Mouse (Mus musculus): ENCODE measurements around the gene Zfp952.
"Not testable (repeated sequence)": the region's sequence is repeated elsewhere in the genome, so short reads cannot be mapped to it uniquely, and the experiment has no call there.

The Zfp952 gene

DNA sequence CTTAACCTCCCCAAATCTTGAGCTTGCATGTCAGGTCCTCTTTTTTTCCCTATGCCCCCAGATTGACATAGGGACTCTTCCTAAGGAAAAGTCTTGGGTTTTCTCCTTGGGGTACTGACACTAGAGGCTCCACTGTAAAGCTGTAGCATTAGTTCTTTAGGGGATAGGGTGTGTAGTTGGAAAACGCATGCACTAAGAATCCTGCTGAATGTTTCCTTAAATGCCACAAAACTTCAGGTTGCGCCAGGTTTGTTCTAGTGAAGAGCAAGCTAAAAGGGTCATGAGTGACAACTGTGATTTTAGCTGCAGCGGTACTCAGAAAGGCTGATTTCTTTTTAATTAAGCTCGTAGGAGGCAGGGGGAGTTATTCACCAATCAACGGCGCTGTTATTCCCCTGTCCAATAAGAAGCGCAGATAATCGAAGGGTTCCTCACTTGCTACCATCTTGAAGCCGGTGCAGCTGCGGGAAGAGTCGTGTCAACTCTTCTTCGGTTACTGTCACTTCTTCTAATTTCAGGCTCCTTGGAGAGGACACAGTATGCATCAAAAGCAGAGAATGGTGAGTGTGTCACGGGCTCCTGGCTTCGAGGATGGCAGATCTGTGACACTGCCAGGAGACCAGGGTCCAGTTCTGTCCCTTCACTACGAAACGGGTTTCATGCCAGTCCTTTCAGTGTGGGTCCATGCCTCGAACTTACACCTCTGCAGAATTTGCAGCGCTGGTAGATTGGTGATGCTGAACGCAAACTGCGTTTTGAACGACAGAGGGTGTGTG lies at the start of gene Zfp952:
Zfp952 (plus strand) TSS at position 431 of the 776 bp plus-strand sequence.
- peak; percentile 82 to 88 for DNase-seq (ENCODE audit: low spot score in 2 of 2)

DNA sequence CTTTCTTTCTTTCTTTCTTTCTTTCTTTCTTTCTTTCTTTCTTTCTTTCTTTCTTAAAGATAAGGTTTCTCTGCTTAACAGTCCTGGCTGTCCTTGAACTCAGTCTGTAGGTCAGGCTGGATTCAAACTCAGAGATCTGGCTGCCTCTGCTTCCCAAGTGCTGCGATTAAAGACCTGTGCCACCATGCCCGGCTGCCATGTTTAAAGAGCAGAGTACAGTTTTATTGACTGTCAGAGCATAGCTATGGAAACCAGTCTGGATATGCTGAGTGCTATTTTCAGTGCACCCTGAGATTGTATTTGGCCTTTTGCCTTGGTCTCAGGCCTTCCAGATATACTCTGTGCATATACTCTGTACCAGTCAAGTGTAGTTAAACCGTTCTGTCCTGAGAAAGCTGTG lies 49.3 kb upstream of the Zfp952 start:
- no peak for DNase-seq (ENCODE audit: low spot score in 2 of 2)

DNA sequence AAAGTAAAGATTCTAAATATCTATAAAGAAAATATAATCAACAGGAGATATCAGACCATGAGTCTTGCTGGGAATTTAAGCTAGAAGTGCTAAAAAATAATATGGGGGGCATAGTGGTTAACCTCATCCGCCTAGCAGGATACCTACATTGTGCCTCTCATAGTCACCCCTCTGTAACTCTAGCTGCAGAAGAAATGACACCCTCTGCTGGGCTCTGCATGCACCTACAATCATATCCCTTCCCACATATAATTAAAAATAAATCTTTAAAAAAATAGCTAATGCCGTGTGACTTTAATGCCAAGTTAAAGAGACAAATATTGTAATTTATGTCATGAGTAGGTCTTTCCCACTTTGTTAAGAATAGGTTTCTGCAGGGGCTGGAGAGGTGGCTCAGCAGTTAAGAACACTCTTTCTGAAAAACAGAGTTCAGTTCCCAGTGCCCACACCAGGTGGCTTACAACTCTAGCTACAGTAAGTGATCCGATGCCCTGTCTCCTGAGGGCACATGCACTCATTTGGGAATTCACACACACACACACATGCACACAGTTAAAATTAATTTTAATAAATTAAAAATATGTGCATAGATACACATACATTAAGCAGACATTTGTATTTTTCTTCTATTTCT lies 48.4 kb upstream of the Zfp952 start:
- DNase-seq (ENCODE audit: low spot score in 2 of 2), result no peak

DNA sequence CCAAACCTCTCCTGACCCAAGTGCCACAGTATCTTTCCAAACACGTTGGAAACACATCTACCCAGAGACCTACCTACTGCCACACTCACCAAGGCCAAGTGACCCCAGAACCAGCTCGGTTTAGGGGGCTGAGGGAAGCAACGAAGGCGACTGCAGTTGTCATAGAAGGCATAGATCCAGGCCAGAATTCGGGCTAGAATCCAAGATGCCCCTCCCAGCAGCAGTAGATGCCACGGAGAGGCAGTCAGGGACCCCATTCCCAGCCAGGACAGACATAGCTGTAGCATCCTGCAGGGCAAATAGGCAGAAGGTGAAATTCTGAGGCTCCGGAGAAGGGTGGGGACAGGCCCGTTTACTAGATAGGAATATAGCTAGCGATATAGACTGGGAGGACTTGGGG lies 46.2 kb upstream of the Zfp952 start:
- no peak for DNase-seq (ENCODE audit: low spot score in 2 of 2)

DNA sequence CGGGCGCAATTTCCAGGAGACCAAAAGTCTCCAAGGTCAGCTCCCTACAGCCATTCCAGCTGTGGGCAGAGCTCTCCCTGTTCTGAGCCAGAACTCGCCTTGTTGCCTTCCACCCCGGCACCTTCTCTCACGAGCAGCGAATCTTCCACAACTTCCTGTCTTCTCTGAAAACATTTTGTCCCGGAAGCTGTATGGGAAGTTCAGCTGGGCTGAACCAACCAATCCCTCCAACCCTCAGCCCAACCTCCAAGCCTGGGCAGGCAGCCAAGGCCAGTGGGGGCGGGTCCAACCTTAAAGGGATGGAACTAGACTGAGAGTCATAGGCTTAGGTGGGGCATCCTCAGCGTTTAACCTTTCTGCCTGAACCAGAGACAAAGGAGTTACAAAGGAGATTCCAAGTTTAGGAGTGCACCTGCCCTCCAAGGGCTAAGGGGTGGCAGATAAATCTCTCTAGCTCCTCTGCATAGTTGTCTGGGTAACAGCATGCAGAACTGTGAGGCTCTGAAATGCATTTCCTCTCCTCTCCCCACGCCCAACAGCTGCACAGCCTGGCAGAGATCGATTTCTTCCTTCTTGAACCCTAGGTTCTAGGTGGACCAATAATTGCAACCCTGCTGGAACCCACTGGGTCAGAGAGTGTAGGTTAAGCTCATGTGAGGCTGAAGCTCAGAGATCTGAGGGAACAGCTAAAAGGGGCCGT lies 45.6 kb upstream of the Zfp952 start, which contains the start of gene Cyp4f13:
Cyp4f13 (minus strand) TSS at position 188 of the 700 bp plus-strand sequence.
- peak; percentile 91 to 92 for DNase-seq (ENCODE audit: low spot score in 2 of 2)

DNA sequence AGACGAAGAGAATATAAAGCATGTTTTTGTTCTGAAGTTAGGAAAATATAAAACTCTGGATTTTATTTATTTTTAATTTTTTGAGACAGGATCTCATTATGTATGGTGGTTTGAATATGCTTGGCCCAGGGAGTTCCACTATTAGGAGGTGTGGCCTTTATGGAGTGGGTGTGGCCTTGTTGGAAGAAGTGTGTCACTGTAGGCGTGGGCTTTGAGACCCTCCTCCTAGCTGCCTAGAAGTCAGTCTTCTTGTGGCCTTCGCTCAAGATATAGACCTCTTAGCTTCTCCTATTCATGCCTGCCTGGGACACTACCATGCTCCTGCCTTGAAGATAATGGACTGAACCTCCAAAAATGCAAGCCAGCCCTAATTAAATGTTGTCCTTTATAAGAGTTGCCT lies 42.8 kb upstream of the Zfp952 start:
- no peak for DNase-seq (ENCODE audit: low spot score in 2 of 2)

DNA sequence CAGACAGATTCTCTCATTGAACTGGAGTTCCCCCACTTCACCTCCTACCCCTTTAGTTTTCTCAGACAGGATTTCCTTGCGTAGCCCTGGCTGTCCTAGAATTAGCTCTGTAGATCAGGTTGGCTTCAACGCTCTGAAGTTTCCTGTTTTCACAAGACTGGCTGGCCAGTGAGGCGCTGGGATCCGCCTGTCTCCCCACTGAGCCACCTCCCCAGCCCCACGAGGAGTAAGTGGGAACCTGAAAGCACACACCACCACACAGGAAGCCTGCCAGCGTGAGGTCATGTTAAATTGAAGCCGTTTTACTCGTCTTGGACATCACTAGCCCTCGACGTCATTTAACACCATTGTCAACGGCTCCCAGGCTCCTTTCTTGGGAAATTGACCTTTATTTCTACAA lies 41.9 kb upstream of the Zfp952 start:
- no peak for DNase-seq (ENCODE audit: low spot score in 2 of 2)

DNA sequence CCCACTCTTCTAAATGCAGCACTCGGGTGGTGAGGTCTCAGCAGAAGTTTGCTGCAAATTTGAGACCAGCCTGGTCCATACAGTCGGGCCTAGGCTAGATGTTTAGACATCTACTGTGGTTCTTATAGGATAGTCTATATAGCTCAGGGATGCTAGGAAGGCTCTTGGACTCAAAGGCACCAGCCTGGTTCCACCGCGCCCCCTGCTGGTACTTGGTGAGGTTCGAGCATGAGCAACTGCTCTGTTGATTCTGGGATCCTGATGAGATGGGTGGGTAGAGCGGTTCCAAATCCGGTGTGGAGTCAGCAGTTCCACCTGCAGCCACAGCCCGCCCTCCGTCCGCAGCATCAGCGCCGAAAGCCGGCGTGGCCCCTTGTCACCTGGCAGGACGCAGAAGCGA lies 41.5 kb upstream of the Zfp952 start:
- peak; percentile 44 to 78 for DNase-seq (ENCODE audit: low spot score in 2 of 2)

DNA sequence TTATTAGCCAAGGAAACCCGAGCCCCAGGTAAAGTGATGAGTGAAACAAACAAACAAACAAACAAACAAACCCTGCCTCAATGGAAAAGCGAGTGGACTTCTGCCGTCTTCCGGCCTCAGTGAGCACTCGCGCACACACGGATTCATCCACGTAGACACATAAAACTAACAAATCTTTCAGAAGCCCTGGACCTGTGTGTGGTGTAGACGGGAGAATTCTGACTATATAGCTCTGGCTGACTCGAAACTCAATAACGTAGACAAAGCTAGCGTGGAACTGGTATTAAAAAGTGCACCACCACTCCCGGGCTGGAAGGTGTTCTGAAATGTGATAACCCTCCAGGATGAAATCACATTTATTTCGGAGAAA lies 27.7 kb upstream of the Zfp952 start:
- DNase-seq (ENCODE audit: low spot score in 2 of 2), result no peak

DNA sequence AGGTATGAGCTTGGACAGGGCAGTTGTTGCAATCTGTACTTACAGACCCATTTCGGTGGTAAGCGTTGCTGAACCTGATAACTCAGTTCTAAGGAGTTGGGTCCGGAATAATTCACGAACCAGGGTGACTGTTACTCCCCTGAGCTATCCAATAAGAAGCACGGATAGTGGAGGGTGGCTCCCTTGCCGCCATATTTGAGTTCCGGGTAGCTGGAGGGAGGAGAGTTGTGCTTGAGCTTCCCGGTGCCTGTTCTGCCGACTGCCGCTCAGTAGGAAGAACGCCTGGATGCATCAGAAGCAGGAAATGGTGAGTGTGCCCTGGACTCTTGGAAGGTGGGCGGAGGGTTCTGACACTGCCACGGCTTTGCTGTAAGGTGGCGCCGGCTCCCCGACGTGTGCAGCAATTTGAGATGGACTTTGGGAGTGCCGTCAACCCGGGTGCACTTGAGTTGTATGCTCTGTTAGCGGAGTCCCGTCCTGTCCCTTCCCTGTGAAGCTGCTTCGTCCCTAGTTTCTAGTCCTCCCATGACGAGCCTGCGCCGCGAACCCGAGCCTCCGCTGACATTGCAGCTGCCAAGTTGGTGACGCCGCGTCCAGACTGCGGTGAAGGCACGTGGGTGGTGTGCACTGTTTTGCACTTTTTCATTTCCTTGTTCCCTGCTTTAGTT lies 27.2 kb upstream of the Zfp952 start, which contains the start of gene Zfp472:
Zfp472 (plus strand) TSS at position 192 of the 668 bp plus-strand sequence.
- DNase-seq (ENCODE audit: low spot score in 2 of 2), result peak; percentile 85 to 89

DNA sequence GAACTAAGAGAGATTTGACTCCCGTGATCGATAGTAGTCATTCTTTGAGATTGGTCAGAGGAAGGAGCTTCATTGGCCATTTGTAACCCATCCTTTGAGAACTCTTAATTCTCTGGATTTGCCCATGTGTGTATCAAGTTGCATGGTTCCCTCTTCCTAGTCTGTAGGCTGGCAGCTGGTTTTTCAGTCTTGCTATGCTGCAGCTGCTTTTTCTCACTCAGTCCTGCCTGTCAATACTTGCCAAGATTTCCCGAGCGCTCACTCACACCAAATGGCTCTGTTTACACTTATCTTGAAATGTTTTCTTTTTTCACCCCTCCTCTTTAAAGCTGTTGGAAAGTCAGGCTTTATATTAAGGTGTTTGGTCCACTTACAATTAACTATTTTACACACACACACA lies 11.6 kb upstream of the Zfp952 start:
- no peak for DNase-seq (ENCODE audit: low spot score in 2 of 2)

DNA sequence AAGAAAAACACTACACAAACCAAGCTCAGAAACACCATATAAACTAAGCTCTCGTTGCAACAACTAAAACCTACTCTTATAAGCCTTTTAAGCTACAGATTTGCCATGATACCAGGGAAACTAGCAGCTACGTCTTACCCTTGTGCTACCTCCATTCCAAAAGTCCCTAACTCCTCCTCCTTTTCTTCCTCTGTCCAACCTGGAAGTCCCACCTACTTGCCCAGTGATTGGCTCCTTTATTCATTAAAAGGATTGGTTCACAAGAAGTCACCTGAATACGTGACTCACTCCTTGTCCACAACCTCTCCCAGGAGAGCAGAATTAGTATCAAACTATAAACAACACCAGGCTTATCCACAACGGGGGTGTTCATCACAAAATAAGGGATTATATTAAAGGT lies 6.6 kb upstream of the Zfp952 start:
- DNase-seq (ENCODE audit: low spot score in 2 of 2), result no peak

DNA sequence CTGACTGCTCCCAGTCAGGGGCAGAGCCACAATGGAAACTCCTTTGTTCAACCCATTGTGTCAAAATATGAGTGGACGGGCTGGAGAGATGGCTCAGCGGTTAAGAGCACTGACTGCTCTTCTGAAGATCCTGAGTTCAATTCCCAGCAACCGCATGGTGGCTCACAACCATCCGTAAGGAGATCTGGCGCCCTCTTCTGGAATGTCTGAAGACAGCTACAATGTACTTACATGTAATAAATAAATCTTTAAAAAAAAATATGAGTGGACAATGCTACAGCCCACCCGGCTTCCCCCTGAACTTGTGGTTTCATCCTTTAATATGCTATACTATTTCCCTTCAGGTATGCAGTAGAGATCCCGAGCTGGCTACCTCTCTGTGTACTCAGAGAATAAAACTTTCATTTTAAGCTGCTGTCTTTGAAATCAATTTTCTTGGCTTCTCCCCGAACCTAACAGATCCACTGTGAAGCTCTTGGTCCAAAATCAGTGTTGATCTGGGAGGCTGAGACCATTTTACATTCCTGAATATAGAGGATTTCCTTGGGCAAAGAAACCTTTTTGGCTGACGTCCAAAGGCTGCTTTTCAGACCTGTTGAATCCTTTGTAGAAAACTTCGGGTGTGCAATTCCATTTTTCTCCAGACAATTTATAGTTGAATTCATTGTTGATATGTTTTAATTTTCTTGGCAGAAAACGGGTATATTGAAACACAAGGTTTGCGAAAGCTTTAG lies 797 bp upstream of the Zfp952 start:
- DNase-seq (ENCODE audit: low spot score in 2 of 2), result no peak

DNA sequence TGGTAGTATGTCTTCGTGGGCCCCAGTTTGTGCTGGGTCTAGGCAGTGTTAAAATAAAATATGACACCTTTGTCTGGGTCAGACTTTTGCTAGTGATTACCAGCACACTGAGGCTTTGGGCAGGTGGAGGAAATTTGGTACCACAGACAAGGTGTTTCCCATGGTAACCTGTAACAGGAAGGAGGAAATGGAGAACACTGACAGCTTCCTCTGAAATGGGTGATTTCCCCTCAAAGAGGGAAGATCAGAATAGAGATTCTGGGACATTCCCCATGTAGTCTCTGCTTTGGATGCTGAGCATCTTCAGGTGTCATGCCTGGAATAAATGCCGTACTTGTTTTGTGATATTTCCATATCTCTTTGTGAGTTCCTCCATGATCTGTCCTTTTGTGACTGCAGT lies 5.6 kb downstream of the Zfp952 start:
- no peak for DNase-seq (ENCODE audit: low spot score in 2 of 2)

DNA sequence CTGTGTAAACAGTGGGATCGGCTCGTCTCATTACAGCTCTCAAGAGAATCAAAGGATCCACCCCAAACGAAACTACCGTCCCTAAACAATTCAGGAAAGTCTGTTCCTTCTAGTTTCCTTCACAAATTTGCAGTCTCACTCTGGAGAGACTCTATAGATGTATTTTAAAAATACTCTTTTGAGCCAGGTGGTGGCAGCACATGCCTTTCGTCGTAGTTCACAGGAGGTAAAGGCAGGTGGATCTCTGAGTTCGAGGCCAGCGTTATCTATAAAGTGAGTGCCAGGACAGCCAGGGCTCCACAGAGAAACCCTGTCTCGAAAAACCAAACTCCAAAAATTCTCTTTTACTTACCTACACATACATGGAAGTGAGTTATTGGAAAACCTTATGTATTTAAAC lies 15.4 kb downstream of the Zfp952 start:
- DNase-seq (ENCODE audit: low spot score in 2 of 2), result no peak

DNA sequence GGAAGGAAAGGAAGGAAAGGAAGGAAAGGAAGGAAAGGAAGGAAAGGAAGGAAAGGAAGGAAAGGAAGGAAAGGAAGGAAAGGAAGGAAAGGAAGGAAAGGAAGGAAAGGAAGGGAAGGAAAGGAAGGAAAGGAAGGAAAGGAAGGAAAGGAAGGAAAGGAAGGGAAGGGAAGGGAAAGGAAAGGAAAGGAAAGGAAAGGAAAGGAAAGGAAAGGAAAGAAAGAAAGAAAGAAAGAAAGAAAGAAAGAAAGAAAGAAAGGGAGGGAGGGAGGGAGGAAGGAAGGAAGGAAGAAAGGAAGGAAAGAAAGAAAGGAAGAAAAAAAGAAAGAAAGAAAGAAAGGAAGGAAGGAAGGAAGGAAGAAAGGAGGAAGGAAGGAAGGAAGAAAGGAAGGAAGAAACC lies 27.5 kb downstream of the Zfp952 start:
- not testable (repeated sequence) for DNase-seq (ENCODE audit: low spot score in 2 of 2)

DNA sequence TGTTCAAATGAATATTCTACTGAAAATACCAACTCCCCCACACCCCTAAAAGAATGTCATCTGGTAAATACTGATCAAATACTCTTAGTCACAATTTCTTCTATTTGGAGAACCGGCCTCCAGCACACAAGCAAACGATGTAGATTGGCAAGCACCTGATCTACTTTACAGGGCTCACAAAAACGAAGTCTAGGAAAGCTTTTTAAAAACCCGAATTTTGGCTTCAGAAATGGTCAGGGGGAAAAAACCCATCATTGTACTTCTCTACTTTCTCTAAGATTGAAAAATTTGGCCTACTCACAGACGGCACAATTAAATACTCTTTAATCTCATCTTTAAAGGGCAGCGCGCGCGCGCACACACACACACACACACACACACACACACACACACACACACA lies 39.4 kb downstream of the Zfp952 start:
- no peak for DNase-seq (ENCODE audit: low spot score in 2 of 2)

DNA sequence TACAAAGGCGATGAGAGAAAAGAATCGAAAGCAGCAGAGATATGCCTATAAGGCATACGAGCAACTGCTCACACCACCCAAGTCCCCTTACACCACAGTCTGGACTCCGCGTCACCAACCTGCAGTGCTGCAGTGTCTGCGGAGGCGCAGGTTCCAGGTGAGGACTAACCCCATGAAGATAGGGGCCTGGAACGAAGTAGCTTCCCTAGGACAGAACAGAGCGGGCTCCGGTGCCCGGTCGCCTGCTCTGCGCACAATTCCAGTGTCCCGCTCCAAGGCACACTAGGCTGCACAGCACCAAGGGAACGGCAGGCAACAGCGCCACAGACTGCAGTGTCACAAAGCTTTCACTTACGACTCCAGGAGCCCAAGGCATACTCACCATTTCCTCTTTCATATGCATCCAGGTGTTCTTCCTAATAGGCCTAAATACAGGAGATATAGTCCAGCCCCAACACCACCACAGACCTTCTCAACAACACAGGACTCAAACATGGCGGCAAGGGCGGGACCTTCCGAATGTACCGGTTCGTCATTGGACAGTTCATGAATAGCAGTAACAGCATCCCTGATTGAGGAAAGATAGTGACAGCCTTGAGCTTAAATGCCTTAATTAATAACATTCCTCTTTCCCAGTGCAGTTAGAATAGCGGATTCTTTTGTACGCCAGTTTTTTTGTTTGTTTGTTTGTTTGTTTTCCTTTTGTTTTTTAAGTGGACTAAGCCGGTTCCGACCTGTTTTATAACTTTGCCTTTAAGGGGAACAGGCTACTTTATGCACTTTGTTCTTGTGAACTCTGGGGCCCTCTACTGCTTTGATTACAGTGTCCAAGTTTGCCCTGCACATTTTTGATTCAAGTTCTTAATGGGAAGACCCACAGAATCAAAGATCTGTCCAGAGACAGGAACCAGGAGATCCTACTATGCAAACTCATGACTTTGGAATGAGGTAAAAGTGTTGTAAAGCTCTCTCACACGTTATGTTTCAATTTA lies 40.3 kb downstream of the Zfp952 start, which contains the start of gene Zfp763:
Zfp763 (minus strand) TSS at position 503 of the 992 bp plus-strand sequence.
- DNase-seq (ENCODE audit: low spot score in 2 of 2), result peak; percentile 74 to 77

Measured in frontal cortex, postnatal 10 days (tissue).